Mouse (Mus musculus) forebrain, postnatal 0 days (tissue): ENCODE measurements around the gene Cenpe. TPM values are rescaled to one million over a fixed set of nuclear protein-coding genes. Genes with fewer than 3 reads are reported as not detected.

ENCODE experiments used
- ATAC-seq: fragments of 200-750 bp; cut with Nextera tagmentation; 2 replicates; pipeline ENCODE4 v1.8.0; 2017; ENCODE audit warnings: mild to moderate bottlenecking, moderate library complexity
- DNase-seq: peaks from one replicate; pipeline ENCODE4 v3.0.0-alpha.2; 2015
- H3K27ac ChIP-seq: fragments of 300-500 bp; sonication (generic); 2 replicates; pipeline ENCODE4 v1.5.1; 2014; ENCODE audit warnings: low read depth, mild to moderate bottlenecking, antibody characterized with exemption, low read length, moderate library complexity, mixed read lengths
- H3K27me3 ChIP-seq: fragments of 300-500 bp; sonication (generic); 2 replicates; pipeline ENCODE4 v1.6.1; 2014; ENCODE audit warnings: mild to moderate bottlenecking, low read length, mixed read lengths; ENCODE audit not compliant: insufficient read depth
- H3K36me3 ChIP-seq: fragments of 300-500 bp; sonication (generic); 2 replicates; pipeline ENCODE4 v1.6.1; 2014; ENCODE audit warnings: mild to moderate bottlenecking, moderate library complexity; ENCODE audit not compliant: insufficient read depth
- H3K4me1 ChIP-seq: fragments of 300-500 bp; sonication (generic); 2 replicates; pipeline ENCODE4 v1.6.1; 2014; ENCODE audit warnings: antibody characterized with exemption; ENCODE audit not compliant: insufficient read depth
- H3K4me2 ChIP-seq: fragments of 300-500 bp; sonication (generic); 2 replicates; pipeline ENCODE4 v1.6.1; 2014; ENCODE audit warnings: low read depth, mild to moderate bottlenecking, moderate library complexity
- H3K4me3 ChIP-seq: fragments of 300-500 bp; sonication (generic); 2 replicates; pipeline ENCODE4 v1.5.1; 2014; ENCODE audit warnings: low read depth, low read length, mixed read lengths
- H3K9ac ChIP-seq: fragments of 300-500 bp; sonication (generic); 2 replicates; pipeline ENCODE4 v1.6.1; 2014; ENCODE audit warnings: mild to moderate bottlenecking
- H3K9me3 ChIP-seq: fragments of 300-500 bp; sonication (generic); 2 replicates; pipeline ENCODE4 v1.6.1; 2016; ENCODE audit warnings: low read length
- CTCF ChIP-seq: sonication (generic); IDR thresholded peaks from 2 replicates; pipeline ENCODE4 v1.5.1; 2016; ENCODE audit warnings: antibody characterized with exemption, control low read depth, low read depth
- WGBS: fragments of 180-500 bp; shearing (Covaris S2); extraction: QIAGEN DNeasy Blood & Tissue Kit; methylation state at CpG from one replicate; pipeline ENCODE4 v1.1.7; 2014; 5-methylcytosine and 5-hydroxymethylcytosine counted together
- polyA plus RNA-seq: library from polyadenylated mRNA; unstranded; fragments of >200 nt; fragmentation: Nextera tagmentation; extraction: Ambion mirVana; gene quantifications from 2 replicates; pipeline ENCODE4 v1.2.1, GENCODE M21; 2015
- total RNA-seq: library from RNA; depleted of rRNA; stranded (reverse); fragments of >200 nt; gene quantifications from 2 replicates; pipeline ENCODE4 v1.2.3, GENCODE M21; 2014

The Cenpe gene
- total and polyA plus RNA-seq, 2 experiments from 2014 or later: 2.7 to 6.9 TPM

DNA sequence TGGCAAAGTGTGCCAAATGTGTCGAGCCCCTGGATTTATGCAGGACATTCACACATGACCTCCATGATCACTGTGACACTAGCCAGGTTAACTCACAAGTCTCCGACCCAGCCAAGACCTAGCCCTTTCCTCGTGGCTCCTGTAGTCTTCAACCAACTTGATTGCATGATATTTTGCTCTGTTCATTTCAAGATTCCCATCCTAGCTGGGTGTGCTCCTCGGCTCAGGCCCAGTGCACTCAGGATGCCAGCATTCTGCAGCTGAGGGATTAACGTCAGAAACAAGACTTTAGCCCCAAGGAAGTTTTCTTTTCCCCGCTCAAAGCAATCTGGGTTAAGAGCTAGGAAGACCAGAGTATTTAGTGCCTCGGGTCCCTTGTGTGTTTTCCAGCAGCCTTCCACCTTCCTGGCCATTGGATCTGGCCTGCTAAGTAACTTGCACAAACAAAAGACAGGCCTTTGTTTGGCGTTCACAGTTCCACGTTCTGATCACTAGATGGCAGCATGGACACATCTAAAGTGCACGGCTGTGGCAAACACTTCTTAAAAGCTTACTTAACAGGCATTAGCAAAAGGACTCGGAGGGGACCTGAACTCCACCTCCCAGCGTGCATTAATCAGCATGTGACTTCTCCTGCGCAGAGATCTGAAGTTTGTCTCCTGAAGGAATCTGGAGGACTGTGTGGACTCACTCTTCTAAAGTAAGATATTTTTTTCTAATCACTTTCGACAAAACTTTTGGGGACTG, 68.5 kb downstream of the Cenpe start, which contains the start of gene Bdh2:
Bdh2 (plus strand) TSS at position 553 of the 747 bp plus-strand sequence.
- DNase-seq: peak; percentile 93
- H3K4me2 ChIP-seq: 0 out of 2 replicates have a peak within 1 kb of the TSS, but pooled peaks have one; percentile 1
- no peaks in the 10 kb centered on the region for H3K36me3 ChIP-seq
- 22% methylated on average over 14 of the region's 14 CpGs for WGBS
- no peak within 1 kb of the TSS for H3K4me3 ChIP-seq
- H3K9ac ChIP-seq: peak within 1 kb of the TSS; percentile 36
- no peak within 1 kb of the TSS for H3K27ac ChIP-seq
- no peaks in the 10 kb centered on the region for H3K27me3 ChIP-seq
- no peaks in the 10 kb centered on the region for H3K9me3 ChIP-seq
- H3K4me1 ChIP-seq: no peaks in the 10 kb centered on the region
- ATAC-seq: peak; percentile 92
- peak; percentile 91 for TF ChIP-seq CTCF

DNA sequence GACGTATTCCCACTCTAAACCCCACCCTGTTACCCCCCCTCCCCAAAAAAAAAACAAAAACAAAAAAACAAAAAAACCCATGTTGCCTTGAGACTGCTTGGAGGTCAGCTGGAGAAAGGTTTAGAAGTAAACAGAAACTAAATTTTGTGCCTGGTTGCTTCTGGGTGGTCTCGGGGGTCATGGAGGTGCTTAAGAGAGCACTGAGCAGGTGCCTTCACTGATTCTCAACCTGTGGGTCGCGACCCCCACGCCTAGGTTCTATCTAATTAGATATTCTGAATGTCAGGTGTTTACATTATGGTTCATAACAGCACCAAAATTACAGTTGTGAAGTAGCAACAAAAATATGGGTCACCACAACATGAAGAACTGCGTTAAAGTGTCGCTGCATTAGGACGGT, 69.4 kb downstream of the Cenpe start:
- Histone ChIP-seq H3K9me3 (no peaks in the 10 kb centered on the region), H3K36me3 (no peaks in the 10 kb centered on the region), H3K4me1 (no peaks in the 10 kb centered on the region), H3K9ac (no peak overlapping the region), H3K27me3 (no peaks in the 10 kb centered on the region), H3K27ac (no peak overlapping the region), H3K4me2 (no peak overlapping the region), H3K4me3 (no peak overlapping the region)
- ATAC-seq: no peak
- DNase-seq: no peak
- TF ChIP-seq CTCF: no peak
- WGBS: 88% methylated on average over 8 of the region's 8 CpGs

DNA sequence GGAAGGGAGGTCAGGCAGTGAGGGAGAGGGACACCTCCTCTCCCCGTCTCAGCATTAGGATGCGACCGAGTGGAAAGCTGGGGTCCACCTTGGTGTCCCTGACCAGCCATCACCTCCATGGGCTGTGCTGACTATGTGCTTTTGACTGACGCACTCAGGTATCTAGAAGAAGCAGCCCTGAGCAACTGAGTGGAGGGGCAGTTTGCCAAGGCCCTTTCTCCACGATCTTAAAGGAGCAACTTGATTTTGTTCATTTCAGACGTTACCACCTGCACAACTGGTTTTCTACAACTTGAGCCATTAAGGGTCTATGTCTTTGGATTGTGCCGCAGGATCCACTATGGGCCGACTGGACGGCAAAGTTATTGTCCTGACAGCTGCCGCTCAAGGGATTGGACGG, 72.9 kb downstream of the Cenpe start:
- Histone ChIP-seq H3K27me3 (no peaks in the 10 kb centered on the region), H3K4me3 (no peak overlapping the region), H3K36me3 (no peaks in the 10 kb centered on the region), H3K4me1 (no peaks in the 10 kb centered on the region), H3K27ac (no peak overlapping the region), H3K9me3 (no peaks in the 10 kb centered on the region), H3K9ac (no peak overlapping the region), H3K4me2 (no peak overlapping the region)
- ATAC-seq (no peak), DNase-seq (no peak)
- 83% methylated on average over 11 of the region's 11 CpGs for WGBS
- TF ChIP-seq CTCF: no peak

DNA sequence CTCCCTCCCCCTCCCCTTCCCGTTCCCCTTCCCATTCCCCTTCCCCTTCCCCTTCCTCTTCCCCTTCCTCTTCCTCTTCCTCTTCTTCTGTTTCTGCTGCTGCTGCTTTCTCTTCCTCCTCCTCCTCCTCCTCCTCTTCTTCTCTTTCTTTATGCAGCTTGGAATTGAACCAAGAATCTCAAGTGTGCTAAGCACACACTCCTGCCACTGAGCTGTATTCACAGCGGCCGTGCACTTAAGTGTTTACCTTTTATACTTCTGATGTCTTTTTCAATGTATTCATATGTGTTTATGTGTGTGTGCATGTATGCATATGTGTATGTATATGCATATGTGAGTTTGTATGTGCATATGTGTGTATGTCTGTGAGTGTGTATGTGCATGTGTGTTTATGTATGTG, 73.5 kb downstream of the Cenpe start:
- ATAC-seq (no peak), DNase-seq (no peak)
- no peak overlapping the region for H3K4me3 ChIP-seq
- H3K27me3 ChIP-seq: no peaks in the 10 kb centered on the region
- TF ChIP-seq CTCF: no peak
- no peaks in the 10 kb centered on the region for H3K9me3 ChIP-seq
- H3K36me3 ChIP-seq: no peaks in the 10 kb centered on the region
- H3K4me2 ChIP-seq: no peak overlapping the region
- no peaks in the 10 kb centered on the region for H3K4me1 ChIP-seq
- no peak overlapping the region for H3K9ac ChIP-seq
- 67% methylated on average over 3 of the region's 3 CpGs for WGBS
- H3K27ac ChIP-seq: no peak overlapping the region

- H3K4me2 ChIP-seq: no peak overlapping the region
- no peak overlapping the region for H3K27ac ChIP-seq
- WGBS: 82% methylated on average over 8 of the region's 8 CpGs
- no peaks in the 10 kb centered on the region for H3K4me1 ChIP-seq
- H3K4me3 ChIP-seq: no peak overlapping the region
- ATAC-seq (no peak), DNase-seq (no peak)
- H3K36me3 ChIP-seq: no peaks in the 10 kb centered on the region
- no peak for TF ChIP-seq CTCF
- H3K27me3 ChIP-seq: no peaks in the 10 kb centered on the region
- no peaks in the 10 kb centered on the region for H3K9me3 ChIP-seq
- H3K9ac ChIP-seq: no peak overlapping the region
Observed at GRCm38 (mm10) chr3:135288138-135288750, 75.9 kb downstream of the Cenpe start.

GRCm38 (mm10) chr3:135289148-135289547, 76.8 kb downstream of the Cenpe start:
- H3K9me3 ChIP-seq: no peaks in the 10 kb centered on the region
- no peak for TF ChIP-seq CTCF
- no peak overlapping the region for H3K4me3 ChIP-seq
- no peak for DNase-seq
- H3K4me1 ChIP-seq: no peaks in the 10 kb centered on the region
- no peak for ATAC-seq
- no peak overlapping the region for H3K27ac ChIP-seq
- no peaks in the 10 kb centered on the region for H3K36me3 ChIP-seq
- H3K4me2 ChIP-seq: no peak overlapping the region
- H3K27me3 ChIP-seq: no peaks in the 10 kb centered on the region
- WGBS: 98% methylated on average over 1 of the region's 1 CpGs
- H3K9ac ChIP-seq: no peak overlapping the region

- Histone ChIP-seq H3K27me3 (no peaks in the 10 kb centered on the region), H3K36me3 (no peaks in the 10 kb centered on the region), H3K27ac (no peak overlapping the region), H3K9ac (no peak overlapping the region), H3K4me1 (no peaks in the 10 kb centered on the region), H3K4me3 (no peak overlapping the region), H3K9me3 (no peaks in the 10 kb centered on the region), H3K4me2 (no peak overlapping the region)
- WGBS: 100% methylated on average over 7 of the region's 7 CpGs
- DNase-seq (peak; percentile 90), ATAC-seq (peak; percentile 92)
- TF ChIP-seq CTCF: peak; percentile 90
Observed at GRCm38 (mm10) chr3:135290249-135290894, 78.0 kb downstream of the Cenpe start.
